Mouse (Mus musculus) MEL (cell line): ENCODE measurements around the gene Pon2.

Experiments
- BHLHE40 ChIP-seq: IDR thresholded peaks from 2 replicates; pipeline ENCODE4 v1.6.1; 2012; ENCODE audit warnings: low read depth, mild to moderate bottlenecking, inconsistent platforms, low read length, improper control_type of control experiment, borderline replicate concordance
- CTCF ChIP-seq, 3 experiments: IDR thresholded peaks in 2 of 3; conservative IDR thresholded peaks in 1 of 3; 2 replicates each; pipeline ENCODE4 v1.5.1; 2011 to 2012; ENCODE audit warnings: low read length in 3 of 3, low read depth in 2 of 3, mild to moderate bottlenecking in 2 of 3, improper control_type of control experiment in 1 of 3, inconsistent platforms in 1 of 3, mixed read lengths in 1 of 3, moderate library complexity in 1 of 3; ENCODE audit not compliant: control insufficient read depth in 1 of 3, insufficient read depth in 1 of 3, poor library complexity in 1 of 3, severe bottlenecking in 1 of 3
- E2F4 ChIP-seq: IDR thresholded peaks from 2 replicates; pipeline ENCODE4 v1.6.1; 2011; ENCODE audit warnings: low read depth, low read length, improper control_type of control experiment, borderline replicate concordance
- GATA1 ChIP-seq: IDR thresholded peaks from 2 replicates; pipeline ENCODE4 v1.6.1; 2011; ENCODE audit warnings: low read depth, low read length, improper control_type of control experiment
- MXI1 ChIP-seq: IDR thresholded peaks from 2 replicates; pipeline ENCODE4 v1.6.1; 2011; ENCODE audit warnings: mild to moderate bottlenecking, low read depth, low read length, improper control_type of control experiment
- USF1 ChIP-seq: IDR thresholded peaks from 2 replicates; pipeline ENCODE4 v1.6.1; 2014; ENCODE audit warnings: low read depth, mild to moderate bottlenecking, inconsistent platforms, low read length, improper control_type of control experiment, moderate library complexity

- TF ChIP-seq E2F4 (no peak), BHLHE40 (peak; percentile 56; the same call in 1 of the 2 replicates), USF1 (no peak), CTCF (IDR thresholded peaks at IDR 0.05 in 2 of 3, conservative IDR thresholded peaks at IDR 0.05 in 1 of 3; ENCODE audit: control insufficient read depth in 1 of 3, insufficient read depth in 1 of 3, low read depth in 2 of 3, low read length in 3 of 3, poor library complexity in 1 of 3, severe bottlenecking in 1 of 3) (no peak), MXI1 (peak; percentile 67; the same call in 1 of the 2 replicates), GATA1 (peak; percentile 95)
These were observed 34.8 kb downstream of the Pon2 start for GRCm38 (mm10) chr6:5263250-5263999.
